Mouse (Mus musculus) thymus, adult 2 months (tissue): ENCODE results near the gene Hand1. TPM values are rescaled to one million over a fixed set of nuclear protein-coding genes. Genes with fewer than 3 reads are reported as not detected.

Source experiments
- DNase-seq: peaks from one replicate; pipeline ENCODE4 v3.0.0; 2021
- H3K27ac ChIP-seq: fragments of 200-500 bp; 2 replicates; pipeline ENCODE4 v1.5.1; 2012; ENCODE audit warnings: low read length, control low read depth; ENCODE audit not compliant: control insufficient read depth, insufficient read depth
- H3K27me3 ChIP-seq: fragments of 200-500 bp; 2 replicates; pipeline ENCODE4 v1.6.1; 2012; ENCODE audit warnings: mild to moderate bottlenecking, low read length, moderate library complexity, mixed read lengths; ENCODE audit not compliant: control insufficient read depth, insufficient read depth
- H3K36me3 ChIP-seq: fragments of 200-500 bp; 2 replicates; pipeline ENCODE4 v1.6.1; 2012; ENCODE audit warnings: mild to moderate bottlenecking, low read length, moderate library complexity; ENCODE audit not compliant: control insufficient read depth, insufficient read depth
- H3K4me1 ChIP-seq: fragments of 200-500 bp; replicated peaks from 2 replicates; pipeline ENCODE4 v1.6.1; 2012; ENCODE audit warnings: low read length; ENCODE audit not compliant: control insufficient read depth, insufficient read depth
- H3K4me3 ChIP-seq: fragments of 200-500 bp; 2 replicates; pipeline ENCODE4 v1.5.1; 2012; ENCODE audit warnings: mild to moderate bottlenecking, low read length, control low read depth, moderate library complexity; ENCODE audit not compliant: control insufficient read depth, insufficient read depth
- CTCF ChIP-seq: fragments of 200-500 bp; IDR thresholded peaks from 2 replicates; pipeline ENCODE4 v1.5.1; 2012; ENCODE audit warnings: mild to moderate bottlenecking, control low read depth, low read length, moderate library complexity, borderline replicate concordance; ENCODE audit not compliant: control insufficient read depth, poor library complexity, insufficient read depth; ENCODE audit errors: extremely low read depth
- POLR2A ChIP-seq: fragments of 200-500 bp; IDR thresholded peaks from 2 replicates; pipeline ENCODE4 v1.6.1; 2012; ENCODE audit warnings: mild to moderate bottlenecking, low read length, control low read depth, moderate library complexity; ENCODE audit not compliant: control insufficient read depth, poor library complexity, insufficient read depth; ENCODE audit errors: extremely low read depth
- WGBS: fragments of 180-500 bp; shearing (Covaris S2); methylation state at CpG from one replicate; pipeline ENCODE4 v1.1.7; 2018; 5-methylcytosine and 5-hydroxymethylcytosine counted together
- polyA plus RNA-seq: library from polyadenylated mRNA; depleted of rRNA; stranded (reverse); fragments of >200 nt; gene quantifications from 2 replicates; pipeline ENCODE4 v1.2.3, GENCODE M21; 2012

Hand1 gene
- polyA plus RNA-seq, 1 experiment = 0.30 TPM

- H3K4me1 ChIP-seq = no peaks in the 10 kb centered on the region
- 97% methylated on average over 4 of the region's 4 CpGs for WGBS
- peak; percentile 23 for DNase-seq
- no peak for TF ChIP-seq POLR2A
- TF ChIP-seq CTCF = no peak
- no peaks in the 10 kb centered on the region for H3K27me3 ChIP-seq
- H3K27ac ChIP-seq = no peak overlapping the region
- no peak overlapping the region for H3K4me3 ChIP-seq
- H3K36me3 ChIP-seq = no peaks in the 10 kb centered on the region
Measured at GRCm38 (mm10) chr11:57818189-57818588, 14.4 kb downstream of the Hand1 start.

GRCm38 (mm10) chr11:57813641-57814040, 19.0 kb downstream of the Hand1 start:
- Histone ChIP-seq H3K4me1 (no peaks in the 10 kb centered on the region), H3K27me3 (no peaks in the 10 kb centered on the region), H3K4me3 (no peak overlapping the region), H3K36me3 (peaks cover 19% of the 10 kb centered on the region), H3K27ac (no peak overlapping the region)
- TF ChIP-seq POLR2A (no peak), CTCF (no peak)
- WGBS = 99% methylated on average over 3 of the region's 3 CpGs
- DNase-seq = no peak

- no peak for DNase-seq
- 96% methylated on average over 8 of the region's 8 CpGs for WGBS
- Histone ChIP-seq H3K4me3 (no peak overlapping the region), H3K27me3 (no peaks in the 10 kb centered on the region), H3K36me3 (peaks cover 25% of the 10 kb centered on the region), H3K27ac (no peak overlapping the region), H3K4me1 (no peaks in the 10 kb centered on the region)
- TF ChIP-seq CTCF (no peak), POLR2A (no peak)
Measured at GRCm38 (mm10) chr11:57812212-57812611, 20.4 kb downstream of the Hand1 start.

- Histone ChIP-seq H3K27ac (no peak overlapping the region), H3K4me3 (no peak overlapping the region), H3K36me3 (peaks cover 25% of the 10 kb centered on the region), H3K27me3 (no peaks in the 10 kb centered on the region), H3K4me1 (no peaks in the 10 kb centered on the region)
- TF ChIP-seq CTCF = no peak
- TF ChIP-seq POLR2A = no peak
- 97% methylated on average over 7 of the region's 7 CpGs for WGBS
- DNase-seq = no peak
Measured at GRCm38 (mm10) chr11:57811006-57811405, 21.6 kb downstream of the Hand1 start.

- Histone ChIP-seq H3K36me3 (peaks cover 25% of the 10 kb centered on the region), H3K4me3 (no peak overlapping the region), H3K27ac (no peak overlapping the region), H3K4me1 (no peaks in the 10 kb centered on the region; the same call in 1 of the 2 replicates), H3K27me3 (no peaks in the 10 kb centered on the region)
- 97% methylated on average over 8 of the region's 8 CpGs for WGBS
- no peak for DNase-seq
- TF ChIP-seq CTCF = no peak
- no peak for TF ChIP-seq POLR2A
Measured at GRCm38 (mm10) chr11:57809732-57810098, 22.9 kb downstream of the Hand1 start.

GRCm38 (mm10) chr11:57809017-57809731, 23.4 kb downstream of the Hand1 start:
- DNase-seq = no peak
- no peak overlapping the region for H3K27ac ChIP-seq
- no peaks in the 10 kb centered on the region for H3K27me3 ChIP-seq
- TF ChIP-seq POLR2A (no peak), CTCF (no peak)
- WGBS = 96% methylated on average over 17 of the region's 17 CpGs
- H3K4me3 ChIP-seq = no peak overlapping the region
- H3K4me1 ChIP-seq = no peaks in the 10 kb centered on the region; the same call in 1 of the 2 replicates
- H3K36me3 ChIP-seq = peaks cover 25% of the 10 kb centered on the region
